Mouse (Mus musculus): Measurements from ENCODE around the gene Ifnar2. TPM values are rescaled to one million over a fixed set of nuclear protein-coding genes. Genes with fewer than 3 reads are reported as not detected.

Ifnar2 gene
- polyA plus RNA-seq, 1 experiment from 2014 or later = 107 TPM

GRCm38 (mm10) chr16:91334190-91334893, 38.2 kb upstream of the Ifnar2 start:
- no peak for DNase-seq
- Histone ChIP-seq H3K36me3 (replicated peaks; ENCODE audit: insufficient read depth, low read length) (no peaks in the 10 kb centered on the region), H3K27me3 (ENCODE audit: insufficient read depth, low read length) (no peaks in the 10 kb centered on the region), H3K4me2 (ENCODE audit: low read depth, low read length) (no peak overlapping the region), H3K9me3 (ENCODE audit: low read length) (no peaks in the 10 kb centered on the region), H3K27ac (ENCODE audit: low read depth) (no peak overlapping the region), H3K4me1 (ENCODE audit: insufficient read depth) (no peaks in the 10 kb centered on the region), H3K4me3 (ENCODE audit: low read depth, low read length) (no peak overlapping the region), H3K9ac (replicated peaks) (no peak overlapping the region)
- 42% methylated on average over 10 of the region's 10 CpGs for WGBS (ENCODE audit: insufficient replicate concordance)
- ATAC-seq = no peak
- TF ChIP-seq EP300 (IDR thresholded peaks at IDR 0.05; ENCODE audit: low read depth) (no peak), CTCF (IDR thresholded peaks at IDR 0.05; ENCODE audit: low read depth) (no peak)

- DNase-seq (no peak), ATAC-seq (peak; percentile 29; the same call in 1 of the 2 replicates)
- Histone ChIP-seq H3K9me3 (ENCODE audit: low read length) (no peaks in the 10 kb centered on the region), H3K4me1 (ENCODE audit: insufficient read depth) (no peaks in the 10 kb centered on the region), H3K36me3 (replicated peaks; ENCODE audit: insufficient read depth, low read length) (no peaks in the 10 kb centered on the region), H3K27ac (ENCODE audit: low read depth) (no peak overlapping the region), H3K9ac (replicated peaks) (no peak overlapping the region), H3K4me2 (ENCODE audit: low read depth, low read length) (no peak overlapping the region), H3K4me3 (ENCODE audit: low read depth, low read length) (no peak overlapping the region), H3K27me3 (ENCODE audit: insufficient read depth, low read length) (no peaks in the 10 kb centered on the region)
- TF ChIP-seq EP300 (IDR thresholded peaks at IDR 0.05; ENCODE audit: low read depth) (peak; percentile 54), CTCF (IDR thresholded peaks at IDR 0.05; ENCODE audit: low read depth) (no peak)
- 39% methylated on average over 4 of the region's 4 CpGs for WGBS (ENCODE audit: insufficient replicate concordance)
Observed at GRCm38 (mm10) chr16:91336753-91337152, 35.8 kb upstream of the Ifnar2 start.

- H3K27ac ChIP-seq (ENCODE audit: low read depth) = no peak overlapping the region
- no peaks in the 10 kb centered on the region for H3K9me3 ChIP-seq (ENCODE audit: low read length)
- no peak overlapping the region for H3K4me3 ChIP-seq (ENCODE audit: low read depth, low read length)
- TF ChIP-seq CTCF (IDR thresholded peaks at IDR 0.05; ENCODE audit: low read depth) = no peak
- TF ChIP-seq EP300 (IDR thresholded peaks at IDR 0.05; ENCODE audit: low read depth) = no peak
- H3K9ac ChIP-seq (replicated peaks) = no peak overlapping the region
- 66% methylated on average over 5 of the region's 5 CpGs for WGBS (ENCODE audit: insufficient replicate concordance)
- ATAC-seq (no peak), DNase-seq (no peak)
- H3K4me2 ChIP-seq (ENCODE audit: low read depth, low read length) = no peak overlapping the region
- no peaks in the 10 kb centered on the region for H3K36me3 ChIP-seq (replicated peaks; ENCODE audit: insufficient read depth, low read length)
- no peaks in the 10 kb centered on the region for H3K27me3 ChIP-seq (ENCODE audit: insufficient read depth, low read length)
- H3K4me1 ChIP-seq (ENCODE audit: insufficient read depth) = no peaks in the 10 kb centered on the region
Observed at GRCm38 (mm10) chr16:91337480-91337879, 35.1 kb upstream of the Ifnar2 start.

GRCm38 (mm10) chr16:91346491-91346890, 26.1 kb upstream of the Ifnar2 start:
- H3K9ac ChIP-seq (replicated peaks) = no peak overlapping the region
- no peaks in the 10 kb centered on the region for H3K36me3 ChIP-seq (replicated peaks; ENCODE audit: insufficient read depth, low read length)
- no peaks in the 10 kb centered on the region for H3K9me3 ChIP-seq (ENCODE audit: low read length)
- WGBS (ENCODE audit: insufficient replicate concordance) = 76% methylated on average over 9 of the region's 9 CpGs
- DNase-seq (no peak), ATAC-seq (no peak)
- TF ChIP-seq CTCF (IDR thresholded peaks at IDR 0.05; ENCODE audit: low read depth) = no peak
- TF ChIP-seq EP300 (IDR thresholded peaks at IDR 0.05; ENCODE audit: low read depth) = no peak
- H3K4me1 ChIP-seq (ENCODE audit: insufficient read depth) = 0 out of 2 replicates have a peak, but pooled peaks cover 2% of the 10 kb centered on the region
- H3K27ac ChIP-seq (ENCODE audit: low read depth) = no peak overlapping the region
- H3K27me3 ChIP-seq (ENCODE audit: insufficient read depth, low read length) = no peaks in the 10 kb centered on the region
- H3K4me2 ChIP-seq (ENCODE audit: low read depth, low read length) = no peak overlapping the region
- no peak overlapping the region for H3K4me3 ChIP-seq (ENCODE audit: low read depth, low read length)

GRCm38 (mm10) chr16:91347491-91348263, 24.9 kb upstream of the Ifnar2 start:
- no peaks in the 10 kb centered on the region for H3K27me3 ChIP-seq (ENCODE audit: insufficient read depth, low read length)
- DNase-seq (no peak), ATAC-seq (no peak)
- no peak for TF ChIP-seq EP300 (IDR thresholded peaks at IDR 0.05; ENCODE audit: low read depth)
- no peak for TF ChIP-seq CTCF (IDR thresholded peaks at IDR 0.05; ENCODE audit: low read depth)
- H3K36me3 ChIP-seq (replicated peaks; ENCODE audit: insufficient read depth, low read length) = no peaks in the 10 kb centered on the region
- no peak overlapping the region for H3K9ac ChIP-seq (replicated peaks)
- no peaks in the 10 kb centered on the region for H3K9me3 ChIP-seq (ENCODE audit: low read length)
- 60% methylated on average over 20 of the region's 20 CpGs for WGBS (ENCODE audit: insufficient replicate concordance)
- H3K27ac ChIP-seq (ENCODE audit: low read depth) = peak overlapping the region; percentile 52
- H3K4me1 ChIP-seq (ENCODE audit: insufficient read depth) = peaks cover 6% of the 10 kb centered on the region
- H3K4me2 ChIP-seq (ENCODE audit: low read depth, low read length) = no peak overlapping the region
- no peak overlapping the region for H3K4me3 ChIP-seq (ENCODE audit: low read depth, low read length)

- no peak overlapping the region for H3K9ac ChIP-seq (replicated peaks)
- peak overlapping the region; percentile 52; the same call in 1 of the 2 replicates for H3K27ac ChIP-seq (ENCODE audit: low read depth)
- no peaks in the 10 kb centered on the region for H3K27me3 ChIP-seq (ENCODE audit: insufficient read depth, low read length)
- H3K36me3 ChIP-seq (replicated peaks; ENCODE audit: insufficient read depth, low read length) = no peaks in the 10 kb centered on the region
- no peaks in the 10 kb centered on the region for H3K9me3 ChIP-seq (ENCODE audit: low read length)
- no peak for TF ChIP-seq EP300 (IDR thresholded peaks at IDR 0.05; ENCODE audit: low read depth)
- TF ChIP-seq CTCF (IDR thresholded peaks at IDR 0.05; ENCODE audit: low read depth) = no peak
- H3K4me3 ChIP-seq (ENCODE audit: low read depth, low read length) = no peak overlapping the region
- WGBS (ENCODE audit: insufficient replicate concordance) = 79% methylated on average over 14 of the region's 14 CpGs
- H3K4me1 ChIP-seq (ENCODE audit: insufficient read depth) = peaks cover 12% of the 10 kb centered on the region
- H3K4me2 ChIP-seq (ENCODE audit: low read depth, low read length) = no peak overlapping the region
- no peak for ATAC-seq
- no peak for DNase-seq
Observed at GRCm38 (mm10) chr16:91348264-91348565, 24.4 kb upstream of the Ifnar2 start.
